Mouse (Mus musculus): ENCODE data around the gene Pde10a.

- TF ChIP-seq CTCF (conservative IDR thresholded peaks at IDR 0.05; ENCODE audit: low read length) (peak; percentile 93), NANOG (IDR thresholded peaks at IDR 0.05; ENCODE audit: borderline replicate concordance, low read length) (no peak)
Measured at GRCm38 (mm10) chr17:9031241-9032141, 506.3 kb downstream of the Pde10a start.
